Mouse (Mus musculus) spleen, postnatal 4 days (tissue): ENCODE results near the gene Strn.
A peak's percentile ranks its signal among the peaks of the same experiment; 100 is the strongest.

Source experiments
- DNase-seq, 2 experiments: peaks; one replicate each; pipeline ENCODE4 v3.0.0; 2022; ENCODE audit warnings: low spot score in 2 of 2

Gene Strn

GRCm38 (mm10) chr17:78737096-78737495 lies at the start of gene Strn:
TSS of gene Strn (minus strand) at chr17:78737196.
- DNase-seq: no peak

GRCm38 (mm10) chr17:78778765-78779164 lies 41.8 kb upstream of the Strn start:
- DNase-seq: no peak

GRCm38 (mm10) chr17:78772317-78772716 lies 35.3 kb upstream of the Strn start:
- no peak for DNase-seq

- no peak for DNase-seq
Observed at GRCm38 (mm10) chr17:78770932-78771331, 33.9 kb upstream of the Strn start.

GRCm38 (mm10) chr17:78769341-78769740 lies 32.3 kb upstream of the Strn start:
- no peak for DNase-seq

GRCm38 (mm10) chr17:78768937-78769336 lies 31.9 kb upstream of the Strn start:
- no peak for DNase-seq

- no peak for DNase-seq
Observed at GRCm38 (mm10) chr17:78767546-78767945, 30.6 kb upstream of the Strn start.

GRCm38 (mm10) chr17:78766084-78766483 lies 29.1 kb upstream of the Strn start:
- no peak for DNase-seq

GRCm38 (mm10) chr17:78763272-78763671 lies 26.3 kb upstream of the Strn start:
- no peak for DNase-seq

- DNase-seq: no peak
Observed at GRCm38 (mm10) chr17:78752938-78753655, 16.1 kb upstream of the Strn start.

GRCm38 (mm10) chr17:78752064-78752463 lies 15.1 kb upstream of the Strn start:
- no peak for DNase-seq

- no peak for DNase-seq
Observed at GRCm38 (mm10) chr17:78748440-78748839, 11.4 kb upstream of the Strn start.

GRCm38 (mm10) chr17:78738416-78738815 lies 1.4 kb upstream of the Strn start:
- DNase-seq: peak in 1 of 2 experiments; percentile 4

- DNase-seq: peak in 1 of 2 experiments; percentile 7
Observed at GRCm38 (mm10) chr17:78737771-78738170, 775 bp upstream of the Strn start.

- DNase-seq: peak; percentile 100
Observed at GRCm38 (mm10) chr17:78736473-78736988, 465 bp downstream of the Strn start.

GRCm38 (mm10) chr17:78735731-78736472 lies 1.1 kb downstream of the Strn start:
- DNase-seq: peak; percentile 14 to 67

GRCm38 (mm10) chr17:78734806-78735205 lies 2.2 kb downstream of the Strn start:
- peak in 1 of 2 experiments; percentile 8 for DNase-seq

GRCm38 (mm10) chr17:78732056-78732455 lies 4.9 kb downstream of the Strn start:
- DNase-seq: peak in 1 of 2 experiments; percentile 1

- no peak for DNase-seq
Observed at GRCm38 (mm10) chr17:78726746-78727449, 10.1 kb downstream of the Strn start.

GRCm38 (mm10) chr17:78724461-78725055 lies 12.4 kb downstream of the Strn start:
- DNase-seq: no peak

GRCm38 (mm10) chr17:78721690-78722089 lies 15.3 kb downstream of the Strn start:
- DNase-seq: no peak

GRCm38 (mm10) chr17:78719086-78719485 lies 17.9 kb downstream of the Strn start:
- DNase-seq: no peak
